Mouse (Mus musculus) cerebellum, adult (tissue): ENCODE measurements at regions not wholly inside any gene's neighbourhood (a gene's known extent, or its start where the extent isn't known, plus 50 kb on each side); places are given as distances from the start of the nearest gene placed in this dataset.
A peak's percentile ranks its signal among the peaks of the same experiment; 100 is the strongest.

Experiments used
- ATAC-seq: cut with Nextera tagmentation; 2 replicates; pipeline ENCODE4 v1.9.2; 2017; ENCODE audit warnings: mild to moderate bottlenecking, moderate library complexity, mixed read lengths; ENCODE audit not compliant: insufficient number of reproducible peaks, low FRiP score, low TSS enrichment

DNA sequence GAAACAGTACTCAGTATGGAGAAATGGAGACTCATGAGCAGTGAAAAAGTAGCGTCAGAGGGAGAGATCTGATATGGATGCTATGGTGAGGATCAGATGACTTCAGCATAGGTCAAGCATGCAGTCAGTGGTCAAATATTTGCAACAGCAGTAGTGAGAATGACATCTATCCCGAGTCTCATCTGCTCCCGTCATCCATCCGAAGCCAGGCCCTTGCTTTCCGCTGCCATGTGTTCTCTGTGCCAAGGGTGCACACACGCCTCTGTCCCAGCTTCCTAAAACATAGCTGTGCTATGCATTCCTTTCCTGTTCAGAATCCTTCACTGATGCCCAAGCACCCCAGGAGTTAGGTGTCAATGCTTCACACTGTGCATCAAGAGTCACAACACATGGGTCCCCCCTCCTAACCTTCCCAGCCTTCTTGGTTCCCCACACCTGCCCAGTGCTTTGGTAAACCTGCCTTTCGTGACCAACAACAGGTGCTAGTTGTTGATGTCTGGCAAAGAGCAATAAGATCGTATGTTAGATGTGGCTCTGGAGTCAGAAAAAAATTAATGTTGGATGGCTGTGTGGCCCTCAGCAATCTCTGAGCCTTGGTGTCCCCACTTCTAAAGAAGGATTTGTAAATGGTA is 85.1 kb upstream of the Bcl6 start:
- ATAC-seq, result no peak

DNA sequence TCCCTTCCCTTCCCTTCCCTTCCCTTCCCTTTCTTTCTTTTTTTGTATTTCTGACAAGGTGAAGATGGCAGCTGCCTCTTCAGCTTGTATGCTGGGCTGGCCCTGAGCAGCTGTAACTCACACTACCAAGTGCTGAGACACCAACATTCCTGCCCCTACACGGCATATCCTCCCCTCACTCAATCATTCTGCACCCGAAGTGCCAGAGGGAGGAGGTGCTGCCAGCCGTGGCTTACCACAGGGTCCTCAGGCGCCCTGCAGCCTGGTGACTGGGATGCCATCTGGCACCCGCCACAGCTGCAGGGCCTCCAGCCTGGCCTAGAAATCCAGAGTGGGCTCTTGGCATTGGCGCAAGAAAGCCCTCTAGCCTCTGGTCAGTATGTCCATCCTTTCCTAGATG is 84.4 kb upstream of the Bcl6 start:
- no peak for ATAC-seq

DNA sequence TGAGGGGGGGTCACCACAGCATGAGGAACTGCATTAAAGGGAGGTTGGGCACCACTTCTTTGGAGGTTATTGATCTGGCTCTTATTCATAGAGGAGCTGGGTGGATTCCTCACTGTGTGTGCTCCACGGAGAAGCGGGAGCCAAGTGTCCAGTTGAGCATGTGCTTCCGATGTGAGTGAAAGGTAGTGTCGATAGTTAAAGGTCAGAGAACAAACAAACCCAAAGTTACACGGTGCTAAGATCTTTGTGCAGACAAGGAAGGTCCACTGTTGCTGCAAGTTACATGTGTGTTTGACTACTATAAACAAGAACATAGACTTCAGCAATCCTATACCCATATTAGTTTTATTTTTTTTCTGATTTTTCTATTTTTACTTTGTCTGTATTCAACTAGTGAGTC is 80.8 kb upstream of the Bcl6 start:
- ATAC-seq, result no peak

DNA sequence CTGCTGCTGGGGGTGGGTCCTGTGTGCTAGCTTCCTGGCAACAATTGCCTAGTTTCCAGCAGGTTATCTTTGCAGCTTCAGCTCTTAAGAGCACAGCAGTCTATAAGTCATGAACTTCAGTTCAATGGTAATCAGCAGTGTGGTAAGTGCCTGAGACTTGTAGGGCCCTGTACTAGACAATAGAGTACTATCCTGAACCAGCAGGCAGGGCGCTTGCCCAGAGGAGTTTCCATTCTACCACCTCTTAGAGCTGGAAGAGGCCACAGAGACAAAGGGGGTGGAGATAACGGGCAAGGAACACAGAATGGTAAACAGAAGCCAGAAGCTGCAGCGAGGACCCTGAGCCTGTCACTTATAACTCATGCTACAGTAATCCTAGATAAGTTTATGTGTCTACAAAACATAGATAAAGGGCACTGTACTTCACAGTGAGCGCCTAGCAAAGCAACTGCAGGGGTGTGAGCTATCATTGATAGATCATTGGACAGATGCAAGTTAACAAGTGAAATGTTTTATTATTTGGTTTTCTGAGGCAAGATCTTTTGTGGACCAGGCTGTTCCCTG is 79.7 kb upstream of the Bcl6 start:
- ATAC-seq, result no peak

DNA sequence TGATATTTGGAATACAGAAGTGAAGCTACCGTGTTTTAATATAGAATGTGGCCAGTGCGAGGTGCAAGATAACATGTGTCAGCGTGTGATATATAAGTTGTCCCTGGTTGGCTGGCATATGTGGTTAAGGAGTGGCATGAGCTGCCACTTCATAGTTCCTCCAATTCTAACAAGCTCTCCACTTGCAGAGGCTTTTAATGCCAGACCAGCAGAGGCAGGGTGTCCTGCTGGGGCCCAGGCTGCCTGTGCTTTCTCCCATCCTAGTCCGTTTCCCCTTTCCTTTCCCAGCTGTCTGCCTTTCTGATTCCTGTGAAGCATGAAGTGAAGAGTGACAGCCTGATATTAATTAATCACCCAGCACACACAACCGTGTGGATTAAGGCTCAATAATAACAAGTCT is 73.7 kb upstream of the Bcl6 start:
- no peak; the same call in 1 of the 2 replicates for ATAC-seq

DNA sequence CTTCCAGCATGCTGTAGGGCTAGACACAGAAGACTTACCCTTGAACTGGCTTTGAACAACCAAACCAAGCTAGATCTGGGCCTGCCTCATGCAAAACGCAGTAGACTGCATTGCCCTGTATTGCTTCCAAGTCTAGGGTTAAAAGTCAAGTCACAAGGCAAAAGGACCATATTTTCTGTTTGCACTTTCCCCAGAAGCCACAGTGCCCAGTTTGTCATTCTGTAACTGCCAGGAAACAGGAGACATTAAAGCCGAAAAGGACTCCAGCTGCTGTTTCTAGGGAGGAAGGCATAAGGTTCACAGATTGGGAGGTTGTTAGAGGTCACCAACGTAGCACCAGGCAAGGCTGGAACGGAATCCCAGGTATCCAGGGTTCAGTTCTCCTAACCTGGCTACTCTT is 72.8 kb upstream of the Bcl6 start:
- no peak for ATAC-seq

DNA sequence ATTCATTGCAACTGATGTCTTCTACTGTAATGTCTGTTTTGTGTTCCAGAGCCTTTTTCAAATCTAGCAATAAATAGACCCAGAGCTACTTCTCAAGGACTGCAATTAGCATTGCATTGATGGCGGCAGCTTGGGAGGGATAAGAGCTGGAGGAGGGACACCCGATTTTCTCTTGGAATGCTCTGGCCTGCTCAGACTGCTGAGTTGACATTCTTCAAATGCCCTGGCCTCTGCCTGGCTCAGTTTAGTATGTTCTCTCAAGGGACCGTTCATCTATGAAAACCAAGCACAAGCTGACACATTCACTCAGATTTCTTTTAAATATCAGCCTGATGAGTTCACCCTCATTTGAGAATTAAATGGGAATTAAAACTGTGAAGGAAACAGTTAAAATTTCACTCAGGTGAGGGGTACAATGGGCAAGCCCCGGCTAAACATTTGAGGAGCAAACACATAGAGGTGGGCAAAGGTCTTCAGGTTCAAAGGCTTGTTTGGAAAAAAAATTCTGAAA is 70.5 kb upstream of the Bcl6 start:
- no peak for ATAC-seq

DNA sequence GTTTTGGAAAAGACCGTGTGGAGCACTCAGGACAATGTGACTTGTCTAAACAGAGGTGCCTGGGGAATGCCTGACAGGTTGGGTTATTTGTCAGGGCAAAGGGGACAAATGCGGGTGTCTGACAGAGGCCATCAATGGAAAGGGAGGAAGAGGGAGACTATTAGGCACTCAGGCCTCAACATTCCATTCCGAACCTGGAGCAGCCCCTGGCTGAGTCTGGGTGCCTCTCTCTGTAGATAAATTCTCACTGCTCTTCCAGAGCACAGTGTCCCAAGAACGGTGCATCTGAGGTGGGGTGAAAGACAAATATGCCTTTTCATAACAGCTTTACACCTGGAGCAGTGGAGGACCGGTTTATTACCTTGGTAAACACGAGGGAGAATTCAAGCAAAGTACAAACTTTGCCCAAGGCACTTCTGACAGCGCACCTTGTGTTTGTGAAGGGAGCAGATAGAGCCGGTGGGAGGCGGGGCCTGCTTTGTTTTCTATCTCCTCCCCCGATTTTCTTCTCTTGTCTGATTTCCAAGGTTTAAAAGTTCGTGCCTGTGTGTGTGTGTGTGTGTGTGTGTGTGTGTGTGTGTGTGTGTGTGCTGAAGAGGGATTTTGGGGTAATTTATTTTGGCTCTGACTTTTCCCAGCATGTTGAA is 68.4 kb upstream of the Bcl6 start:
- ATAC-seq, result no peak

DNA sequence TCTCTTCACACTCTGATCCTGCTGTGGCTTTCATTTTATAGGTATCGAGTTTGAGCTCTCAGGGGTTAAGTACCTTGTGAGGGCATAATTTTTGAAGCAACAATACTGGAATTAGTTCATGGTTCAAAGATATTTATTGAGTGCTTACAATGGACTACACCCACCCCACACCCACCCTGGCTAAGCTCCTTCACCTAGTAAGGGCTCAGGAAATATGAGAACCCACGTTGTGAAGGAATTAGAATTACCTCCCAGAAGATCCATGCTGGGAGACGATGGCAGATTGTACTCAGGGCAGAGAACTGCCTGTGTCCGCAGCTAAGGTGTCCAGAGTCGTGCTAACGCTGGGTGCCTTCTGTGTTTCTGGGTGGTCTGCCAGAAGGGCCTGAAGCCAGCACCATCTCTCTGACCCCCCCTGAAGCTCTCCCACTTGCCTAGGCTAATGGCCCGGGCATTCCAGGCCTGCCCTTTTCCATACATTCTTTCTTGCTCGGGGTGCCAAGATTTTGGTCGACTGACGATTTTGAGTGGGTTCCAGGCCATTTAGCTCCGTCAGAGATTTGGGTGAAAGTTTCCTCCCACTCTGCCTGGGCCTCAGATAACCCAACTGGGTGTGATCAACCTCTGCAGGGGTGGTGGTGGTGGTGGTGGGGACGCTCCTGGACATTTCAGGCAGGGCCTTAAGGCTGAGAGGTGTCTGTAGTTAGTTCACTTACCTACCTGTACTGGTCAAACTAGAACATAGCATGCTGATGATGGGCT is 67.7 kb upstream of the Bcl6 start:
- ATAC-seq, result no peak

DNA sequence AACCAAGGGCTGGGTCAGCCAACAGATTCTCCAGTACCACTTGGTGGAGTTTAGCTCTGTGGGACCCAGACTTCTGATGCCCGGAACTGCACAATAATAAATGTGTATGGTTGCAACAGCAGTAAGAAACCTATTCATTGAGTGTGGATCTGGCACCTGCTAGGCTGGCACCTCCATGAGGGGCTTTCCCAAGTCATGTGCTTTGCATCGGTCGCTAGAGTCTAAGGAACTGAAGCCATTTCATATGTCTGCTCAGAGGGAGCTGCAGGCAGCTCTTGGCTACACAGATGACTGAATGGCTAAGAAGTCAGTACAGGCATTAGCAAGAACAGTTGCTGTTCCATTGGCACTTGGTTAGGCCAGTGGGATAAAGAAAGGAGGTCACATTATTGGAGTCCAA is 65.6 kb upstream of the Bcl6 start:
- ATAC-seq, result no peak

DNA sequence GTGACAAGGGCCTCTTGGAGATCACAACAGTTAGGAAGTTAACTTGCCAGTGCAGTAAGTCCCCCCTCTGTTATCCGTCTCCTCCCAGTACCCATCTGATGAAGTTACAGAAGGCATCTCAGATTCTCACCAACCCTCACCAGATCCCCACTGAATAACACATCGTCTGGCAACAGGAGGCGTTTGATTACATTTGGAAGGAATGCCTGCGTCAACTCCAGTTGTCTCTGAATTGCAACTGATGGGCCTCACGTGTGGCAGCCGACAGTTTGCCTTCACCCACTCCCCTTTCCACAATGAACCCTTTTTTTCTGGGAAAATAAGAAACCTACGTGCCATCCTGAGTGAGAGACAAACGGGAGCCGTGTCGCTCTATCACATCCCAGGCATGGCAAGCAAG is 64.8 kb upstream of the Bcl6 start:
- ATAC-seq, result no peak

DNA sequence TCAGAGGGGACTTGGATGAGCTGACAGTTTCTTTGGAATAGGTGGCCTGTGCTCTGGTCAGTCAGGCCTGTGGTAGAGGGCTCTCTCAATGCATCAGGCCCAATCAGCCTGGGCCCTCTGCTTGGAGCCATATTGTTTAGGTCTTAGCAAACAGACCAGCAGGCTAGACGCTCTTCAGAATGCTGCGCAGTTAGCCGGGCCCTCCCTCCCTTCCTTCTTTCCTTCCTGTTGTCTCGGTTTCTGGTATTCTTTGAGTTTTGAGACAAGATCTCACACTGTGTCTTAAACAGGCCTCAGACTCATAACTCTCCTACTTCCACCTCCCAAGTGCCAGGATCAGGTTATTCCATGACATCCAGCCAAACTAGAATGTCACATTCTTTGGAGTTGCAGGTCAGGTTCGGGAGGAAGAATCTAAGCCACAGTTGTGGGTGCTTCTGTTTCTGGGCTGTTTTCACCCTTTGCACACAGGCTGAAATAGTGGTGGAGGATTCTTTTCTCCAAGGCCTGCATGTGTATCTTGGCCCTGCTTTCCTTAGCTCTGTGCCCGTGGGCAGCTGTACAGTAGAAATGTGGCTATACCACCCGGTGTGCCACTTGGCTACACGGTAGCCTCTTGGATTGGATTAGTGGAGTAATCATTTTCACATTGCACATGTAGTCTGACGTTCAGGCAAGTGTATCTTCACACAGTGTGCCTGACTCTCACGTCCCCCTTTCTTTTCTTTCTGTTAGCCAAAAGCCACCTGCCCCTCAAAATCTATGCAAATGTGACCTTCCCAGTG is 62.4 kb upstream of the Bcl6 start:
- ATAC-seq, result peak; percentile 62; the same call in 1 of the 2 replicates

DNA sequence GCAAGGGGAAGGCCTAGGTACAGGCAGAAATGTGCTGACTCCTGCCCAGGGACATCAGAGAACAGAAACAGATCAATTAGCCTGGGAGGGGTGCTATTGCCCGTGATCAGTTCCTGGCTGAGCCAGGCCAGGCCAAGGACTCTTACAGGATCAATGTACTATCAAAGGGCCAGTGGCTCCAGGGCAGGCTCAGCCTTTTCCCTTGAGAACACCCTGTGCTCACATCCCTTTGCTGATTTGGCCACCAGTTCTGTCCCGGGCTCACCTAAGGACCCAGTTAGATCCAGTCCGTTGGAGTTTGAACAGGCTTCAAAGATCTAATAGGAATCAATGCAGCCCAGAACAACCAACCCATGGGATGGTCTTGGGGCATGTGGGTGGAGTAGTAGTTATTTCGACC is 55.1 kb upstream of the Bcl6 start:
- no peak for ATAC-seq

DNA sequence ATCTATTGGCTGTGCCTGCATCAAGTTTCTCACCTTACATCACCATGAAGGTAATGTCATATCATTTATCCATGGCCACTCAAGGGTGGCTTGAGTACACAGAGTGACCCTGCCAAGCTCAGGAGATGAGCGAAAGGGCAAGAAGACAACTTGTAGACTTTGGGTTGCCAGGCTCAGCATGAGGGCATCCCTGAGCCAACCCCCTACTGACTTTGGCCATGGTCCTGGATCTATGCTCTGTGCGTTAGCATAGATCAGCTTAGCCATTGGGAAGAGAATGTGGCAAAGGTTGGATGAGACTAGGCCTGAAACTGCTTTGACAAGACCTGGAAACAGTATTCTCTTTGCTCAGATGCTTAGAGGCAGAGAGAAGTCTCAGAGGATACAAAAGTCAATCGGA is 54.3 kb upstream of the Bcl6 start:
- ATAC-seq, result peak; percentile 58

DNA sequence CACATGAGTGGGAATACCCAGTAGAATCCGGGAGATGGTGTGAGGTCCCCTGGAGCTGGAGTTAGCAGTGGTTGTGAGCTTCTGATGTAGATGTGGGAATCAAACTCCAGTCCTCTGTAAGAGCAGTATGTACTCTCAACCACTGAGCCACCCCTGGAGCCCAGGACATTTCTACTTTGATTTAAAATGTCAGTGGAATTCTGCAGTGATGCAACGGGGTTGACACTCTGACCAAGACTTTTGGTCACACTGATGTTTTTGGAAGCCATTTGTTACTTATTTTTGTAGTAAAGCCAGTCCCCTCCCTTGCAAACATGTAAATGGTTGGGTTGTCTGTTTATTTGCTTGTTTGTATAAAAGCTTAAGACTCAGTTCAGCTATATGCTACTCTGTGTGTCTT is 53.6 kb upstream of the Bcl6 start:
- ATAC-seq, result no peak

DNA sequence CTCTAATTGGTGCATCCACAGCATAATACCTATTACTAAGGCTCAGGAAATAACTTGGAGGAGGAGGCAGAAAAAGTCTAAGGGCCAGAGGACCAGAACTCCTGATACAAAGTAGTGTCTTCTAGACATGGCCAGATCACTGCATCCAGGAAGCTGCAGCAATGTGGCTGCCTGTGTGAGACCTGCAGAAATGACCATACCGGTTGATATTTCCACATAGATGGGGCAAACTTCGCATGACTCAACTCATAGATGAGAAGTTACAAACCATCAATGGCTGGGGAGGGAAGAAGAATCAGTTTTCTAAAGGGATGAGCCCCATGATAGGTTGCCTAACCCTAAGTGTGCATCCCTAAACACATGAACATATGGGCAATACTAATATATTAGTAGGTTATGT is 52.8 kb upstream of the Bcl6 start:
- no peak for ATAC-seq

DNA sequence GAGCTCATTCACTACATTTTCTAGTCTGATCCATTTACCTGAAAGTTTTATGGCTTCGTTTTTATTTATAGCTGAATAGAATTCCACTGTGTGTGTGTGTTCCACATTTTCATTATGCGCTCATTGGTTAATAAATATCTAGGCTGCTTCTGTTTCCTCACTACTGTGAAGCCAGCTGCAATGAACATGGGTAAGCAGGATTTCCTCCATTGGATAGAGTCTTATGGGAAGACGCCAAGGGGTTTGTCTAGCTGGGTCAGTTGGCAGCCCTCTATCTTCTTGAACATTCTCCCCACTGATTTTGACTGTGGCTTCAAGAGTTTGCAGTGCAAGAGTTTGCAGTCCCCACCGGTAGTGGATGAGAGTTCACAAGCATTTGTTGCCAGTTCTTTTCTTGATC is 51.1 kb upstream of the Bcl6 start:
- ATAC-seq, result no peak
